Mouse (Mus musculus): ENCODE data around the gene Ucn2. TPM values are rescaled to one million over a fixed set of nuclear protein-coding genes. Genes with fewer than 3 reads are reported as not detected.
A peak's percentile ranks its signal among the peaks of the same experiment; 100 is the strongest.

The Ucn2 gene
- polyA plus RNA-seq, 1 experiment from 2014 or later: 0.18 TPM

GRCm38 (mm10) chr9:108998287-108999166 lies 12.7 kb downstream of the Ucn2 start:
- no peak overlapping the region for H3K4me3 ChIP-seq (replicated peaks)
- ATAC-seq (replicated peaks; ENCODE audit: low FRiP score): no peak
- H3K36me3 ChIP-seq: 0 out of 2 replicates have a peak, but pooled peaks cover 4% of the 10 kb centered on the region
- H3K9ac ChIP-seq: no peak overlapping the region
- H3K9me3 ChIP-seq (replicated peaks): no peaks in the 10 kb centered on the region
- H3K4me1 ChIP-seq: peaks cover 14% of the 10 kb centered on the region
- 80% methylated on average over 19 of the region's 19 CpGs for WGBS
- no peaks in the 10 kb centered on the region for H3K27me3 ChIP-seq
- H3K4me2 ChIP-seq: no peak overlapping the region
- H3K27ac ChIP-seq: no peak overlapping the region

GRCm38 (mm10) chr9:108999167-108999526 lies 13.3 kb downstream of the Ucn2 start:
- ATAC-seq (replicated peaks; ENCODE audit: low FRiP score): no peak
- H3K4me3 ChIP-seq (replicated peaks): no peak overlapping the region
- H3K36me3 ChIP-seq: 0 out of 2 replicates have a peak, but pooled peaks cover 4% of the 10 kb centered on the region
- no peak overlapping the region for H3K27ac ChIP-seq
- no peak overlapping the region for H3K9ac ChIP-seq
- 71% methylated on average over 4 of the region's 4 CpGs for WGBS
- peaks cover 14% of the 10 kb centered on the region for H3K4me1 ChIP-seq
- H3K4me2 ChIP-seq: no peak overlapping the region
- no peaks in the 10 kb centered on the region for H3K27me3 ChIP-seq
- H3K9me3 ChIP-seq (replicated peaks): no peaks in the 10 kb centered on the region

GRCm38 (mm10) chr9:109000726-109001125 lies 14.9 kb downstream of the Ucn2 start:
- no peak overlapping the region for H3K9ac ChIP-seq
- H3K4me2 ChIP-seq: no peak overlapping the region
- H3K9me3 ChIP-seq (replicated peaks): no peaks in the 10 kb centered on the region
- no peaks in the 10 kb centered on the region for H3K27me3 ChIP-seq
- 0 out of 2 replicates have a peak, but pooled peaks cover 4% of the 10 kb centered on the region for H3K36me3 ChIP-seq
- peak; percentile 41; the same call in 1 of the 2 replicates for ATAC-seq (replicated peaks; ENCODE audit: low FRiP score)
- no peak overlapping the region for H3K4me3 ChIP-seq (replicated peaks)
- WGBS: 5% methylated on average over 3 of the region's 3 CpGs
- H3K27ac ChIP-seq: no peak overlapping the region
- H3K4me1 ChIP-seq: peaks cover 7% of the 10 kb centered on the region

- H3K9ac ChIP-seq: no peak overlapping the region
- 0 out of 2 replicates have a peak, but pooled peaks cover 4% of the 10 kb centered on the region for H3K36me3 ChIP-seq
- WGBS: 56% methylated on average over 2 of the region's 2 CpGs
- H3K4me2 ChIP-seq: no peak overlapping the region
- 0 out of 2 replicates have a peak, but pooled peaks cover 2% of the 10 kb centered on the region for H3K4me1 ChIP-seq
- H3K27me3 ChIP-seq: no peaks in the 10 kb centered on the region
- no peak for ATAC-seq (replicated peaks; ENCODE audit: low FRiP score)
- no peak overlapping the region for H3K27ac ChIP-seq
- H3K4me3 ChIP-seq (replicated peaks): no peak overlapping the region
- H3K9me3 ChIP-seq (replicated peaks): no peaks in the 10 kb centered on the region
These were observed 17.4 kb downstream of the Ucn2 start for GRCm38 (mm10) chr9:109003201-109003600.

- Histone ChIP-seq H3K4me2 (no peak overlapping the region), H3K9me3 (replicated peaks) (no peaks in the 10 kb centered on the region), H3K27me3 (no peaks in the 10 kb centered on the region), H3K9ac (no peak overlapping the region), H3K4me3 (replicated peaks) (no peak overlapping the region), H3K36me3 (peaks cover 4% of the 10 kb centered on the region; the same call in 1 of the 2 replicates), H3K27ac (no peak overlapping the region), H3K4me1 (peaks cover 8% of the 10 kb centered on the region)
- ATAC-seq (replicated peaks; ENCODE audit: low FRiP score): no peak
- 79% methylated on average over 21 of the region's 21 CpGs for WGBS
These were observed 21.4 kb downstream of the Ucn2 start for GRCm38 (mm10) chr9:109007025-109007780.

GRCm38 (mm10) chr9:109008081-109008480 lies 22.3 kb downstream of the Ucn2 start:
- H3K9ac ChIP-seq: no peak overlapping the region
- 88% methylated on average over 9 of the region's 9 CpGs for WGBS
- no peak for ATAC-seq (replicated peaks; ENCODE audit: low FRiP score)
- no peak overlapping the region for H3K4me3 ChIP-seq (replicated peaks)
- H3K27ac ChIP-seq: no peak overlapping the region
- H3K9me3 ChIP-seq (replicated peaks): no peaks in the 10 kb centered on the region
- no peak overlapping the region for H3K4me2 ChIP-seq
- H3K4me1 ChIP-seq: peaks cover 8% of the 10 kb centered on the region
- H3K36me3 ChIP-seq: no peaks in the 10 kb centered on the region; the same call in 1 of the 2 replicates
- no peaks in the 10 kb centered on the region for H3K27me3 ChIP-seq

GRCm38 (mm10) chr9:109008994-109009635 lies 23.3 kb downstream of the Ucn2 start:
- no peaks in the 10 kb centered on the region for H3K9me3 ChIP-seq (replicated peaks)
- H3K4me2 ChIP-seq: no peak overlapping the region
- no peak overlapping the region for H3K27ac ChIP-seq
- H3K4me3 ChIP-seq (replicated peaks): no peak overlapping the region
- H3K27me3 ChIP-seq: no peaks in the 10 kb centered on the region
- no peaks in the 10 kb centered on the region; the same call in 1 of the 2 replicates for H3K36me3 ChIP-seq
- H3K9ac ChIP-seq: no peak overlapping the region
- H3K4me1 ChIP-seq: peaks cover 8% of the 10 kb centered on the region
- 0 out of 2 replicates have a peak, but pooled peaks have one; percentile 31 for ATAC-seq (replicated peaks; ENCODE audit: low FRiP score)
- 61% methylated on average over 9 of the region's 10 CpGs for WGBS

- H3K27me3 ChIP-seq: no peaks in the 10 kb centered on the region
- no peaks in the 10 kb centered on the region; the same call in 1 of the 2 replicates for H3K36me3 ChIP-seq
- H3K4me2 ChIP-seq: no peak overlapping the region
- 27% methylated on average over 17 of the region's 17 CpGs for WGBS
- peak; percentile 34; the same call in 1 of the 2 replicates for ATAC-seq (replicated peaks; ENCODE audit: low FRiP score)
- H3K9ac ChIP-seq: no peak overlapping the region
- no peak overlapping the region for H3K27ac ChIP-seq
- H3K4me3 ChIP-seq (replicated peaks): no peak overlapping the region
- peaks cover 8% of the 10 kb centered on the region for H3K4me1 ChIP-seq
- H3K9me3 ChIP-seq (replicated peaks): no peaks in the 10 kb centered on the region
These were observed 24.0 kb downstream of the Ucn2 start for GRCm38 (mm10) chr9:109009636-109010315.

GRCm38 (mm10) chr9:109010316-109010690 lies 24.5 kb downstream of the Ucn2 start:
- no peaks in the 10 kb centered on the region for H3K9me3 ChIP-seq (replicated peaks)
- ATAC-seq (replicated peaks; ENCODE audit: low FRiP score): no peak
- no peaks in the 10 kb centered on the region; the same call in 1 of the 2 replicates for H3K36me3 ChIP-seq
- H3K27ac ChIP-seq: no peak overlapping the region
- peaks cover 8% of the 10 kb centered on the region for H3K4me1 ChIP-seq
- H3K9ac ChIP-seq: no peak overlapping the region
- no peak overlapping the region for H3K4me3 ChIP-seq (replicated peaks)
- H3K27me3 ChIP-seq: no peaks in the 10 kb centered on the region
- no peak overlapping the region for H3K4me2 ChIP-seq
- 77% methylated on average over 14 of the region's 14 CpGs for WGBS

GRCm38 (mm10) chr9:109015397-109015796 lies 29.6 kb downstream of the Ucn2 start:
- H3K4me2 ChIP-seq: no peak overlapping the region
- ATAC-seq (replicated peaks; ENCODE audit: low FRiP score): no peak
- 44% methylated on average over 8 of the region's 8 CpGs for WGBS

GRCm38 (mm10) chr9:109016973-109017604 lies 31.3 kb downstream of the Ucn2 start:
- 62% methylated on average over 11 of the region's 11 CpGs for WGBS
- H3K4me1 ChIP-seq: no peaks in the 10 kb centered on the region
- H3K4me2 ChIP-seq: no peak overlapping the region
- no peaks in the 10 kb centered on the region for H3K9me3 ChIP-seq (replicated peaks)
- H3K4me3 ChIP-seq (replicated peaks): no peak overlapping the region
- no peak overlapping the region for H3K27ac ChIP-seq
- no peaks in the 10 kb centered on the region for H3K36me3 ChIP-seq
- no peak for ATAC-seq (replicated peaks; ENCODE audit: low FRiP score)
- no peak overlapping the region for H3K9ac ChIP-seq
- no peaks in the 10 kb centered on the region for H3K27me3 ChIP-seq

More at GRCm38 (mm10) chr9:109015397-109015796, 29.6 kb downstream of the Ucn2 start:
- no peaks in the 10 kb centered on the region for H3K9me3 ChIP-seq (replicated peaks)
- no peaks in the 10 kb centered on the region for H3K27me3 ChIP-seq
- H3K4me3 ChIP-seq (replicated peaks): no peak overlapping the region
- H3K27ac ChIP-seq: no peak overlapping the region
- H3K9ac ChIP-seq: no peak overlapping the region
- H3K4me1 ChIP-seq: no peaks in the 10 kb centered on the region
- no peaks in the 10 kb centered on the region; the same call in 1 of the 2 replicates for H3K36me3 ChIP-seq
